Mouse (Mus musculus) CH12.LX (cell line): ENCODE results near the gene Adprhl2. TPM values are rescaled to one million over a fixed set of nuclear protein-coding genes. Genes with fewer than 3 reads are reported as not detected.

ENCODE experiments used
- polyA plus RNA-seq: library from polyadenylated mRNA; unstranded; fragments of >175 nt; gene quantifications from 2 replicates; pipeline ENCODE4 v1.2.1, GENCODE M21; 2012; ENCODE audit warnings: low read depth; ENCODE audit not compliant: insufficient read length
- total RNA-seq, 2 experiments: library from RNA; depleted of rRNA; stranded (reverse); fragments of 300-350 nt in 1 of 2; fragments of >200 nt in 1 of 2; gene quantifications; 2 replicates each; pipeline ENCODE4 v1.2.3; 2012 to 2014

Adprhl2 gene
- total and polyA plus RNA-seq, 3 experiments, result 52.0 to 68.5 (median 59.7) TPM

Other genes starting within 250 kb of the Adprhl2 start
- gene Lsm10, start 225.1 kb downstream of the Adprhl2 start, total RNA-seq (2012; rRNA removed), result 48.4 and 52.1 TPM in 2 replicates
- 54.1 and 63.9 TPM in 2 replicates for gene Lsm10, start 225.1 kb downstream of the Adprhl2 start, total RNA-seq (2014; rRNA removed)
- gene Lsm10, start 225.1 kb downstream of the Adprhl2 start, polyA plus RNA-seq, result 38.1 and 49.2 TPM in 2 replicates
- 12.0 and 16.4 TPM in 2 replicates for gene Stk40, start 217.7 kb downstream of the Adprhl2 start, total RNA-seq (2012; rRNA removed)
- gene Stk40, start 217.7 kb downstream of the Adprhl2 start, total RNA-seq (2014; rRNA removed), result 6.4 and 8.6 TPM in 2 replicates
- gene Stk40, start 217.7 kb downstream of the Adprhl2 start, polyA plus RNA-seq, result 30.4 and 33.0 TPM in 2 replicates
- gene Eva1b, start 174.0 kb downstream of the Adprhl2 start, total RNA-seq (2012; rRNA removed), result 3.5 and 4.3 TPM in 2 replicates
- 0.97 and 1.3 TPM in 2 replicates for gene Eva1b, start 174.0 kb downstream of the Adprhl2 start, total RNA-seq (2014; rRNA removed)
- gene Eva1b, start 174.0 kb downstream of the Adprhl2 start, polyA plus RNA-seq, result 0.93 and 1.3 TPM in 2 replicates
- 0.21 and 0.25 TPM in 2 replicates for gene Sh3d21, start 158.2 kb downstream of the Adprhl2 start, total RNA-seq (2012; rRNA removed)
- gene Sh3d21, start 158.2 kb downstream of the Adprhl2 start, total RNA-seq (2014; rRNA removed), result 0.35 and 0.36 TPM in 2 replicates
- gene Sh3d21, start 158.2 kb downstream of the Adprhl2 start, polyA plus RNA-seq, result 0.46 and 0.52 TPM in 2 replicates
- gene Thrap3, start 118.9 kb downstream of the Adprhl2 start, total RNA-seq (2012; rRNA removed), result 140 and 168 TPM in 2 replicates
- gene Thrap3, start 118.9 kb downstream of the Adprhl2 start, total RNA-seq (2014; rRNA removed), result 183 and 204 TPM in 2 replicates
- gene Thrap3, start 118.9 kb downstream of the Adprhl2 start, polyA plus RNA-seq, result 327 and 334 TPM in 2 replicates
- 17.9 and 20.8 TPM in 2 replicates for gene Map7d1, start 65.4 kb downstream of the Adprhl2 start, total RNA-seq (2012; rRNA removed)
- 12.5 and 12.8 TPM in 2 replicates for gene Map7d1, start 65.4 kb downstream of the Adprhl2 start, total RNA-seq (2014; rRNA removed)
- gene Map7d1, start 65.4 kb downstream of the Adprhl2 start, polyA plus RNA-seq, result 62.2 and 72.2 TPM in 2 replicates
- gene Trappc3, start 59.4 kb downstream of the Adprhl2 start, total RNA-seq (2012; rRNA removed), result 72.7 and 81.1 TPM in 2 replicates
- gene Trappc3, start 59.4 kb downstream of the Adprhl2 start, total RNA-seq (2014; rRNA removed), result 94.8 and 100 TPM in 2 replicates
- gene Trappc3, start 59.4 kb downstream of the Adprhl2 start, polyA plus RNA-seq, result 73.0 and 74.1 TPM in 2 replicates
- gene Col8a2, start 34.9 kb downstream of the Adprhl2 start, total RNA-seq (2012; rRNA removed), result not detected in 2 replicates
- gene Col8a2, start 34.9 kb downstream of the Adprhl2 start, total RNA-seq (2014; rRNA removed), result not detected in 2 replicates
- not detected in 2 replicates for gene Col8a2, start 34.9 kb downstream of the Adprhl2 start, polyA plus RNA-seq
- gene Tekt2, start 4.0 kb upstream of the Adprhl2 start, total RNA-seq (2012; rRNA removed), result 0.08 and 0.13 TPM in 2 replicates
- gene Tekt2, start 4.0 kb upstream of the Adprhl2 start, total RNA-seq (2014; rRNA removed), result not detected in 2 replicates
- 0.24 and 0.64 TPM in 2 replicates for gene Tekt2, start 4.0 kb upstream of the Adprhl2 start, polyA plus RNA-seq
- gene Ago3, start 107.9 kb upstream of the Adprhl2 start, total RNA-seq (2012; rRNA removed), result 6.7 and 6.9 TPM in 2 replicates
- 4.6 and 5.3 TPM in 2 replicates for gene Ago3, start 107.9 kb upstream of the Adprhl2 start, total RNA-seq (2014; rRNA removed)
- 3.8 and 5.3 TPM in 2 replicates for gene Ago3, start 107.9 kb upstream of the Adprhl2 start, polyA plus RNA-seq
- 10.8 and 10.9 TPM in 2 replicates for gene Ago1, start 146.9 kb upstream of the Adprhl2 start, total RNA-seq (2012; rRNA removed)
- 6.2 and 6.9 TPM in 2 replicates for gene Ago1, start 146.9 kb upstream of the Adprhl2 start, total RNA-seq (2014; rRNA removed)
- 23.1 and 29.0 TPM in 2 replicates for gene Ago1, start 146.9 kb upstream of the Adprhl2 start, polyA plus RNA-seq
- gene Ago4, start 211.8 kb upstream of the Adprhl2 start, total RNA-seq (2012; rRNA removed), result 1.3 and 2.6 TPM in 2 replicates
- gene Ago4, start 211.8 kb upstream of the Adprhl2 start, total RNA-seq (2014; rRNA removed), result 1.2 and 1.5 TPM in 2 replicates
- 1.3 TPM in 2 replicates for gene Ago4, start 211.8 kb upstream of the Adprhl2 start, polyA plus RNA-seq
- 34.9 and 49.4 TPM in 2 replicates for gene Clspn, start 235.2 kb upstream of the Adprhl2 start, total RNA-seq (2012; rRNA removed)
- gene Clspn, start 235.2 kb upstream of the Adprhl2 start, total RNA-seq (2014; rRNA removed), result 25.4 and 25.5 TPM in 2 replicates
- gene Clspn, start 235.2 kb upstream of the Adprhl2 start, polyA plus RNA-seq, result 90.0 and 103 TPM in 2 replicates